Mouse (Mus musculus) frontal cortex, adult 2 months (tissue): ENCODE measurements around the gene Sgcg. TPM values are rescaled to one million over a fixed set of nuclear protein-coding genes. Genes with fewer than 3 reads are reported as not detected.

Experiments used
- DNase-seq, 2 experiments: peaks; one replicate each; pipeline ENCODE4 v3.0.0; 2022; ENCODE audit warnings: low spot score in 1 of 2; ENCODE audit errors: extremely low spot score in 1 of 2
- polyA plus RNA-seq: library from polyadenylated mRNA; depleted of rRNA; stranded (reverse); fragments of >200 nt; gene quantifications from 2 replicates; pipeline ENCODE4 v1.2.3, GENCODE M21; 2012; rRNA removed

Gene Sgcg
- 0.71 and 1.4 TPM in 2 replicates for polyA plus RNA-seq

DNA sequence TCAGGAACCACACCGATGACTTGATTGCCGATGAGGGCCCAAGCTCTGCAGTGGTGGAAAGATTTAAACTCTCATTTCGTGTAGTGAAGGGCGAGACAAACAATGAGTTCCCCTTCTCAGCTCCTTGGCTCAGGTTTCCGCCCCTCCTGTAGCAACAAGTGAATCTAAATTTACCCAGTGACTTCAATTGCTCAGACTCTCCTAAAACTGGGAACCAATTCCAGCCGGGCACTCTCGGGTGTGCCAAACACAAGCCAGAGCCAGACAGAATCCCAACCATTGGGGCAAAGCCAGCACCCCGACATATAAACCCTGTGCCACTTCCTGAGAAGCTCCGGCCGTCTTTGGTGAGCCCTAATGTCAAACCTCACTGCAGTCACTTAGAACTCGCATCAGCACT is at the start of gene Sgcg:
Gene Sgcg, minus strand, starts transcription at position 139 of the 400 bp plus-strand sequence.
- DNase-seq = no peak

GRCm38 (mm10) chr14:61303969-61304609 is 45.8 kb upstream of the Sgcg start:
- no peak for DNase-seq

DNA sequence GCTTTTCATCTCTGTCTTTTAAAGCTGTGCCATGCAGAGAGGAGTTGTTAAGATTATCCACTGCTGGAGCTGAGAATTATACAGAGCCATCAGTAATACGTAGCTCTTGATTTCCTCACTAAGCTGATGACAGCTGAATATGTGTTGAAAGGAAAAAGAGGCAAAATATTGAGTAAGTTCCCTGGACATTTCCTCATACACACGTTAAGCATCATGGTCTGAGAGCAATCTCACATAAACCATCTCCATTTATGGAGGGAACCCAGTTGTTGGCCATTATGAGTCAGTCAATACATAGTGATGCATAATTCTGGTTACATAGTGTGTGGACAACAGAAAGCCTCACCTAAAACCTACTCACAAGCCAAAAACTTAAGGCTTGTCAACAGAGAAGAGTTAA is 44.1 kb upstream of the Sgcg start:
- no peak for DNase-seq

GRCm38 (mm10) chr14:61301323-61301722 is 43.0 kb upstream of the Sgcg start:
- no peak for DNase-seq

- no peak for DNase-seq
These were observed 41.5 kb upstream of the Sgcg start for GRCm38 (mm10) chr14:61299810-61300209.

DNA sequence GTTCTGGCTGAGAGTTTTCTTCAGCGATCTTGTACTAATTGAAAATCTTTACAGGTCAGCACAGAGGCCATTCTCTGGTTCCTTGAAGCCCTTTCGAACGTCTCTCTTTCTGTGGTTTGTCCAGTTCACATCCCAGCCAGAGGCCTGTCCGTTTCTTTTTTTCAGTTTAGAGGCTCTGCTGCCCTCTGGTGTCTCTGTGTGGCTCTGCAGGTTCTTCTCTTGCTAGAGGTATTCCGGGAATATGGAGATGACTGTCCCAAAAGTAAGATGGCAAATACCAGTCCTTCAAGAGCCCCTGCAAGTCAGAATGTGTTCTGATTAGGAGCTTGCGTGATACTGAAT is 36.4 kb upstream of the Sgcg start:
- DNase-seq = peak in 1 of 2 experiments; percentile 67

DNA sequence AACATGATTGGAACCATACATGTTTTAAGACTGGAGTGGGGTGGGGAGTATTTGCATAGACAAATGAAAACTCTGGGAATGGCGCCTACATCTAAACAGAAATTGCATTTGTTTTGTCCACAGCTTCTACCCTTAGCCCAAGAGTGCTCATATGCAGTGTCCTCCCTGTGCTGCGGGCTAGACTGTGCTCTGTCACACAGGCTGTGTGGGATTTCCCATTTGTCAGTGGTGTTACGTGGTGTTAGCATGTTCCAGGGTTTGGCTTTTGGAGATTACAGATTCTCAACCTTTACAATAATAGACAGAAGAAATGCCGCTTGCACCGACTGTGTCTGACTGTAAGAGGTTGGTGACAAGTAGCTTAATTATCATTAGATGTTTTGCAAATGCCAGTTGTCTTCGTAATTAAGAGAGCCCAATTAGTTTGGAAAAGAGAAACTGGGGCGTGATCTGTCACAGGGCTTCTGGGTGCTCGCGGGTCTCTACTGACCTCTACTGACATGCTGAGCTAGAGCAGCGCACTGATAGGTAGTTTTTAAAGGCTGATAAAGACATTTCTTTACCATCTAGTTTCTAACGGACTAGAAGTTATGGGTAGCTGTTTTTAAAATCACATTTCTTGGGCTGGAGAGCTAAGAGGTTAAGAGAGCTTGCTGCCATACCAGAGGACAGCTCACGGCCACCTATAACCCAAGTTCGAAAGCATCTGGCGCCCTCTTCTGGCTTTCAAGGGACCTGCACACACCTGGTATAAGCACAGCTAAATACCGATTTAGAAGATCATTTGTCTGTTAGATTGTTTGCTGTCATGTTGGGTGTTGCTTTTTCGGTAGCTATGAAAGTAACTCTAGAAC is 35.8 kb upstream of the Sgcg start:
- DNase-seq = peak; percentile 25 to 78

DNA sequence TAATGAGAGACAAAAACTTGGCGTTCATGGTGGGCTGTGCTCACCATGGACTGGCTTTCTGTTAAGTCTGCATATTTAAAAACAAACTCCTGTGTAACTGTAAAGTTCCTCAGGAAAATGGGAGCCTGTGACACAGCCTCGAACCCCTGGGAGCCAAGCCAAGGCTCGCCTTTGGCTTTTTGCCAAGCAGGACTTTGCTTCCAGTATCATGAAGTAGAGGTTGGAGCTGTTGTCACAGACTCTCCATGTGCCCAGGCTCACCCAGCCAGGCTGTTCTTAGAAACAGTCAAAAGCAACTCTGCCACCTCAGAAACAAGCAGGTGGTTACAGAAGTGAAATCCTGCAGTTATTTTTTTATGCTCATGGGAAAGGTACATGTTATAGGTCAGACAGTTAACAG is 32.4 kb upstream of the Sgcg start:
- no peak for DNase-seq

DNA sequence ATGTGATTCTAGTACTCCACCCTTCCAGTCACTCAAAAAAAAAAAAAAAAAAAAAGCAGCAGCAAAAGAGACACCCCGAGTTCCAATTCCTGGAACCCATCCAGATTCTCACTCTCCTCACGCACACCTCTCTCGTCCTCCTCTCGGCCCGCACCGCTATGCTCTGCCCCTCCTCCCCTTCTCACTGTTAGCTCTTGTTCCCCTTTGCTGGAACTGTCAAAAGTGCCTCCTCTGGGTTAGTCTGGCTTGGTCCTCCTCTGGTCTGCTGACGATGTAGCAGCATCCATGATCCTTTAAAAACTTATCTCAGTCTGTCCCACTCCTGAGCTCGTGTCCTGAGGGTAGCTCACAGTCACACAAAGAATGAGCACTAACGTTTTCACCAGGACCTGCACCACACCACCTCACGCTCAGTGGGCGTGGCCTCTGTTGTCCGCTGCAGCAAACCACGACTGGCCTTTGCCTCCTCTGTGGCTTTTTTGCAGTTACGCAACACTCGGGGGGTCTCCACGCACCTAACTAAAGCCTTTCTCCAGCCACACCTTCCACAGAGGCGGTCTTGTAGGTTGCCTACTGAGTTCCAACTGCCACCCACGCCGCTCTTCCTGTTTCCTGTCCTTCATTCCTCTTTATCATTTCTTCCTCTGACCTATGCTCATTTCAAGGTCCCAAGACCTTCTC is 30.5 kb upstream of the Sgcg start:
- DNase-seq = no peak

GRCm38 (mm10) chr14:61278676-61279300 is 20.5 kb upstream of the Sgcg start:
- DNase-seq = no peak

DNA sequence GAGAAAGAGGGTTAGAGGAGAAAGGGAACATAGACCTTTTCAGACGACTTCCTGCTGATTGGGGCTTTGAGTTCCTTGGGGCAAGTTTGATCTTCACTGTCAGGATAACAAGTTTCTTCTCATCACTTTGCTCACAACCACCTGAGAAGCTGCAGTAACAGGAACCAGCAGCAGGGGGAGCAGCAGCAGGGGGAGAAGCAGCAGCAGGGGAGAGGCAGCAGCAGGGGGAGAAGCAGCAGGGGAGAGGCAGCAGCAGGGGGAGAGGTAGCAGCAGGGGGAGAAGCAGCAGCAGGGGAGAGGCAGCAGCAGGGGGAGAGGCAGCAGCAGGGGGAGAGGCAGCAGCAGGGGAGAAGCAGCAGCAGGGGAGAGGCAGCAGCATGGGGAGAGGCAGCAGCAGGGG is 19.0 kb upstream of the Sgcg start:
- peak in 1 of 2 experiments; percentile 59 for DNase-seq

- DNase-seq = no peak
These were observed 16.3 kb upstream of the Sgcg start for GRCm38 (mm10) chr14:61274414-61275198.

DNA sequence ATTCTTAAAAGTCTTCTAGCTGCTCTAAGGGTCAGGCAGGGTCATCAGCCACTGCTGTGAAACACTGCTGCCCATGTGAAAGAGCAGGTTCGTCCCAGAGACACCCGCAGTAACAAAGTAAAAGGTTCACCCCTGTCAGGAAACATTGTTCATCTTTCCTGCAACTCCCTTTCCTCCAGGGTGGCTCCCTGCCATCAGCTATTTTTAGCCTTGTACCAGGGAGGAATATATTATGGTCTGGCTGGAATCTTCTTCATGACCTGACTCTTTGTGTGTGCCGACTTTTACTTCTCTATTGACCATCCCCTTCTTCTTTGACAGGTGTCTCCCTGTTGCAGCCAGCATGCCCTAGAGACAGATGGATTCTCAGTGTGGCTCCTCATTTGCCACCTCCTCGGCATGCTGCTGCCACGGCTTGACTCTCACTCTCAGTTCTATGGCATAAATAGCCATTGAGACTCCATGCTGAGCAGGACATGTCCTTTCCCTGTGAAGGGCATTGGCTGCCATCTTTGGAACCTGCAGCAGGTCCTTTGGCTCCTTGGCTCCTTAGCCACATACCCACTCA is 9.7 kb upstream of the Sgcg start:
- no peak for DNase-seq

DNA sequence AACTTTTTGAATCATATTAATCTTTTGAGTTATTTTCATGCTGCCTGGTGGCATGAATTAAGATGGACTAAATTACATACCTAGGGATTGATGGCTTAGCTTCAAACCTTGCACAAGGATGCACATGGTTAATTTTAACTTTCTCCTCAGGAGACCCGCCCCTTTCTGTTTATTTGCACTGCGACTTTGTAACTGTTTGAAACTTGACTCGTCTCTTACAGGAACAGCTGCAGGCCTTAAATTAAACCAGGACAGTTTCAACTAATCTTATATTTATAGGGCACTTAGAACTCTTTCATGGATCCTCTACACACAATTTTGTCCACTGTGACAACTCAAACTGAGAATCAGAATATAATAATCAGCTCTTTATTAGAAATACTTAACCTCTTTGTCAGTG is 794 bp upstream of the Sgcg start:
- no peak for DNase-seq

GRCm38 (mm10) chr14:61252596-61253388 is 5.5 kb downstream of the Sgcg start:
- DNase-seq = no peak

- no peak for DNase-seq
These were observed 11.8 kb downstream of the Sgcg start for GRCm38 (mm10) chr14:61246444-61246843.

DNA sequence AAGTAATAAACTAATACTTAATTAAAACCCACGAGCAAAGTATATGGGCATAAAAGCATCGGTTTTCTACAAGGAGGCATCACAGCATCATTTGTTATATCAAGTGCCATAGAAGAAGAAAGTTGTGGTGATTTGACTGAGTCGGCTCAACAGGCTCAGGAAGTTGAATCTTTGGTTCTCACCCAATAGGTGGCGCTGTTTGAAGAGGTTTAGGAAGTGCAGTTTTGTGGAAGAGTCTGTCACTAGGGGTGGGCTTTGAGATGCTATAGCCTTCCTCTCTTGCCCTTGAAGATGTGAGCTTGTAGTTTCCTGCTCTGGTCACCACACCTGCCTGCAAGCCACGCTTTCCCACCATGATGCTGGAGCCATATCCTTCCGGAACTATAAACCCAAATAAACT is 15.7 kb downstream of the Sgcg start:
- no peak for DNase-seq

DNA sequence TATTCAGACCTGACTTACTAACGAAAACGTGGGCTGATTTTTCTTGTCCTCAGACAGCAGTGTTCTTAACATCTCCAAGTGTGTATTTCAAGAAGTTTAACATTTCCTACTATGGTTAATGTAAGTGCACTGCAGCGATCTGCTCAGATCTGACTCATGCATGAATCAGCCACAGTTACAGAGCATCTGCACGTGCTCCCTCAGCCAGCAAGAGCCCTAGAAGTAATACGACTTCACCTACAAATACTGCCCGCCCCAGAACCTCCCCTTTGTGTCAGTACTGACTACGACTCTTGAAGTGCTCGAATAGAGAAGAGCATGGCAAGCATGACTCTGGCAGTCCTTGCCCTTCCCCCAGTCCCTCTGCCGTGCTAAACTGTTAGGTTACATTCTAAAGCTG is 19.5 kb downstream of the Sgcg start:
- DNase-seq = peak; percentile 57 to 75

- DNase-seq = no peak
These were observed 21.1 kb downstream of the Sgcg start for GRCm38 (mm10) chr14:61237101-61237654.
